Comparison of ENCODE assay signal across 9 mouse cellular contexts in the genomic region with DNA sequence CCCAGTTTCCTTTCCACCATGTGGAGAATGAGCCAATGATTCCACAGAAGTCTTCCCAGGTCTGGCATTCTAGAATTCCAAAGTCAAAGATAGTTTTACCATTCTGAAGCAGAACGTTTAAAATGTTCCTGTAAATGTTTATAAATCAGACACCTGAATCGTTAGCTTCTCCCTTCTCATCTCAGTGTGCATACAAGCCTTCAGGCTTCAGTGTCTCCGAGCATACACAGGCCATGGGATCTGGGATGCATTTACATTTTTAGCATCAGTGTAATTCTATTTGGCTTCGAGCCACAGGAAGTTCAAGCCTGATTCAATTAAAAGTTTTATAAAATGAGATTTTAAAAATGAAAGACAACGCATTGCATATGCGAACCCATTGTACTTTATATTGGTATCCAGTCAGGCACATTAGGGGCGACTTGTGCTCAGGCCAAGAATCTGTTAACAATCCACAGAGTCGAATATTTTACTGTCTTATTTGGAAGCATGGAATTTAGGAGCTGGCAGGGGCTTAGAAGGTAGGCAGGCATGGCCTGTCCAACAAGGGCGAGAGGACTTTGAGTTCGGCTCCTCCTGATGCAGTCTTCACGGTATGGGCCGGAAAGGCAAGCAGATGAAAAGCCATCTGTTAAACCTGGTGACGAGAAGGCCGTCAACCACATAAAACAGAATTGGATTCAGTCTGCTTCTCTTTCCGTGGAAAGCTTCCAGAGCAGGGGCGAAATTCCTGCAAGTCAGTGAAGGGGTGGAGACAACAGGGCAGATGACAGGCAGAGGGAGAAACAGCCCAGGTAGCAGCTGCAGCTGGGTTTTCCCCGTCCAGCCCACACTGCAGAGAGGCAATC.
A peak's percentile ranks its signal among the peaks of the same experiment; 100 is the strongest.
DNase-seq lines count a peak whose midpoint lies in the region; ATAC-seq and TF ChIP-seq lines count a peak whose summit lies in the region.
"Had no signal": no experiment of that assay in that cellular context is flagged by ENCODE, and none has a peak within 500 bp of the region (broad histone marks: within the 10 kb centered on the region; RNA-seq: fewer than 3 reads in every experiment).

No protein-coding gene starts in this region.

- TF ChIP-seq POLR2A in embryonic fibroblast, embryonic 13.5 days (IDR thresholded peaks at IDR 0.05; ENCODE audit: low read depth, low read length): no peak

- peaks cover 15% of the 10 kb centered on the region; the same call in 1 of the 2 replicates for H3K4me1 ChIP-seq in limb, embryonic 12.5 days (replicated peaks)
- H3K4me1 ChIP-seq in limb, embryonic 10.5 days: peaks cover 14% of the 10 kb centered on the region; the same call in 1 of the 2 replicates
- H3K4me1 ChIP-seq in embryonic fibroblast, embryonic 13.5 days (ENCODE audit: control insufficient read depth, insufficient read depth, low read length): peaks cover 14% of the 10 kb centered on the region
- H3K4me1 ChIP-seq in stomach, embryonic 15.5 days: peaks cover 10% of the 10 kb centered on the region
- H3K4me1 ChIP-seq in midbrain, embryonic 14.5 days (ENCODE audit: control insufficient read depth, insufficient read depth, low read length): no peaks in the 10 kb centered on the region

- H3K4me3 ChIP-seq in limb, embryonic 12.5 days (replicated peaks): no peak overlapping the region
- H3K4me3 ChIP-seq in limb, embryonic 10.5 days: no peak overlapping the region
- H3K4me3 ChIP-seq in embryonic fibroblast, embryonic 13.5 days (ENCODE audit: insufficient read depth, low read length): no peak overlapping the region
- no peak overlapping the region for H3K4me3 ChIP-seq in stomach, embryonic 15.5 days (replicated peaks)
- H3K4me3 ChIP-seq in midbrain, embryonic 14.5 days (replicated peaks; ENCODE audit: low read depth, low read length): no peak overlapping the region
- H3K4me3 ChIP-seq: midbrain, embryonic 12.5 days had no signal

- H3K27ac ChIP-seq in limb, embryonic 12.5 days: peak overlapping the region; percentile 64
- no peak overlapping the region for H3K27ac ChIP-seq in limb, embryonic 10.5 days
- H3K27ac ChIP-seq in embryonic fibroblast, embryonic 13.5 days (ENCODE audit: insufficient read depth, low read length): peak overlapping the region; percentile 62; the same call in 1 of the 2 replicates
- H3K27ac ChIP-seq in stomach, embryonic 15.5 days: peak overlapping the region; percentile 55; the same call in 1 of the 2 replicates
- H3K27ac ChIP-seq in midbrain, embryonic 14.5 days (replicated peaks; ENCODE audit: low read depth, low read length): no peak overlapping the region
- H3K27ac ChIP-seq: midbrain, embryonic 12.5 days had no signal

- TF ChIP-seq CTCF in embryonic fibroblast, embryonic 13.5 days (IDR thresholded peaks at IDR 0.05; ENCODE audit: borderline replicate concordance, insufficient read depth, low read length): no peak

- H3K4me2 ChIP-seq in limb, embryonic 12.5 days: no peak overlapping the region
- peak overlapping the region; percentile 20; the same call in 1 of the 2 replicates for H3K4me2 ChIP-seq in stomach, embryonic 15.5 days
- no peak overlapping the region for H3K4me2 ChIP-seq in midbrain, embryonic 14.5 days (ENCODE audit: low read length)
- H3K4me2 ChIP-seq: midbrain, embryonic 12.5 days had no signal

- no peaks in the 10 kb centered on the region for H3K36me3 ChIP-seq in limb, embryonic 12.5 days
- H3K36me3 ChIP-seq in limb, embryonic 10.5 days: no peaks in the 10 kb centered on the region
- no peaks in the 10 kb centered on the region for H3K36me3 ChIP-seq in stomach, embryonic 15.5 days
- no peaks in the 10 kb centered on the region for H3K36me3 ChIP-seq in midbrain, embryonic 14.5 days (ENCODE audit: control insufficient read depth, insufficient read depth, low read length)
- H3K36me3 ChIP-seq: midbrain, embryonic 12.5 days had no signal

- H3K27me3 ChIP-seq in limb, embryonic 12.5 days: no peaks in the 10 kb centered on the region
- H3K27me3 ChIP-seq in limb, embryonic 10.5 days (ENCODE audit: low read depth, poor library complexity, severe bottlenecking): no peaks in the 10 kb centered on the region
- no peaks in the 10 kb centered on the region for H3K27me3 ChIP-seq in stomach, embryonic 15.5 days (replicated peaks)
- no peaks in the 10 kb centered on the region for H3K27me3 ChIP-seq in midbrain, embryonic 14.5 days (ENCODE audit: control insufficient read depth, insufficient read depth, low read length)
- H3K27me3 ChIP-seq: midbrain, embryonic 12.5 days had no signal

- H3K9me3 ChIP-seq in limb, embryonic 12.5 days: peaks cover 12% of the 10 kb centered on the region; the same call in 1 of the 2 replicates
- H3K9me3 ChIP-seq in limb, embryonic 10.5 days (replicated peaks): no peaks in the 10 kb centered on the region
- H3K9me3 ChIP-seq in stomach, embryonic 15.5 days: no peaks in the 10 kb centered on the region
- no peaks in the 10 kb centered on the region for H3K9me3 ChIP-seq in midbrain, embryonic 14.5 days (ENCODE audit: control insufficient read depth, low read length)

- no peak for ATAC-seq in limb, embryonic 12.5 days (ENCODE audit: insufficient number of reproducible peaks, insufficient read depth, low FRiP score, low TSS enrichment, low read depth)
- ATAC-seq in stomach, embryonic 15.5 days (ENCODE audit: insufficient read depth, low FRiP score, low read depth): no peak; the same call in 1 of the 2 replicates
- no peak for ATAC-seq in midbrain, embryonic 14.5 days (ENCODE audit: low FRiP score, low TSS enrichment)

- H3K9ac ChIP-seq in limb, embryonic 12.5 days (replicated peaks): no peak overlapping the region
- no peak overlapping the region for H3K9ac ChIP-seq in stomach, embryonic 15.5 days
- H3K9ac ChIP-seq in midbrain, embryonic 14.5 days (replicated peaks; ENCODE audit: low read length): no peak overlapping the region
- H3K9ac ChIP-seq: midbrain, embryonic 12.5 days had no signal

- 42% methylated on average over 17 of the region's 17 CpGs for WGBS in limb, embryonic 12.5 days
- WGBS in limb, embryonic 10.5 days: 74% methylated on average over 17 of the region's 17 CpGs
- 43% methylated on average over 17 of the region's 17 CpGs for WGBS in stomach, embryonic 15.5 days
- WGBS in midbrain, embryonic 14.5 days: 76% methylated on average over 17 of the region's 17 CpGs

- no peak for DNase-seq in limb, embryonic 10.5 days (ENCODE audit: low spot score)
- DNase-seq in layer of hippocampus, adult 9-11 months: peak; percentile 85
- no peak for DNase-seq in ovary, postnatal 14 days (ENCODE audit: low spot score)
- no peak for DNase-seq in midbrain, embryonic 14.5 days
- DNase-seq in thymus, postnatal 14 days: no peak

Comparison
In these comparisons a context has a peak if more than half of its experiments do, and no peak if none do; other contexts are left out.
1. H3K27ac ChIP-seq: peak in limb, embryonic 12.5 days (single experiment), embryonic fibroblast, embryonic 13.5 days (single experiment) and stomach, embryonic 15.5 days (single experiment); none in limb, embryonic 10.5 days (single experiment) and midbrain, embryonic 14.5 days (single experiment).